Mouse (Mus musculus) neural tube, embryonic 14.5 days (tissue): ENCODE results near the gene Gas7. TPM values are rescaled to one million over a fixed set of nuclear protein-coding genes. Genes with fewer than 3 reads are reported as not detected.

ENCODE experiments used
- ATAC-seq: fragments of 200-750 bp; cut with Nextera tagmentation; 2 replicates; pipeline ENCODE4 v1.8.0; 2017; ENCODE audit warnings: low read depth, mild to moderate bottlenecking, moderate TSS enrichment, moderate library complexity
- H3K27ac ChIP-seq: fragments of 300-500 bp; sonication (generic); 2 replicates; pipeline ENCODE4 v1.5.1; 2014; ENCODE audit warnings: low read depth, mild to moderate bottlenecking, control low read depth, low read length, moderate library complexity, mixed read lengths
- H3K27me3 ChIP-seq: fragments of 300-500 bp; sonication (generic); 2 replicates; pipeline ENCODE4 v1.6.1; 2014; ENCODE audit warnings: low read length; ENCODE audit not compliant: control insufficient read depth, insufficient read depth
- H3K36me3 ChIP-seq: fragments of 300-500 bp; sonication (generic); 2 replicates; pipeline ENCODE4 v1.6.1; 2014; ENCODE audit warnings: low read length, mixed read lengths; ENCODE audit not compliant: control insufficient read depth, insufficient read depth
- H3K4me1 ChIP-seq: fragments of 300-500 bp; sonication (generic); 2 replicates; pipeline ENCODE4 v1.6.1; 2014; ENCODE audit warnings: low read length; ENCODE audit not compliant: control insufficient read depth, insufficient read depth
- H3K4me2 ChIP-seq: fragments of 300-500 bp; sonication (generic); 2 replicates; pipeline ENCODE4 v1.6.1; 2014; ENCODE audit warnings: mild to moderate bottlenecking, low read depth, low read length, control low read depth
- H3K4me3 ChIP-seq: fragments of 300-500 bp; sonication (generic); 2 replicates; pipeline ENCODE4 v1.5.1; 2014; ENCODE audit warnings: low read depth, low read length, control low read depth, mixed read lengths
- H3K9ac ChIP-seq: fragments of 300-500 bp; sonication (generic); replicated peaks from 2 replicates; pipeline ENCODE4 v1.6.1; 2014; ENCODE audit warnings: low read depth, mild to moderate bottlenecking, control low read depth, low read length, mixed read lengths
- H3K9me3 ChIP-seq: fragments of 300-500 bp; sonication (generic); 2 replicates; pipeline ENCODE4 v1.6.1; 2016; ENCODE audit warnings: low read length; ENCODE audit not compliant: control insufficient read depth
- WGBS: fragments of 180-500 bp; shearing (Covaris S2); extraction: QIAGEN DNeasy Blood & Tissue Kit; methylation state at CpG from one replicate; pipeline ENCODE4 v1.1.7; 2014; 5-methylcytosine and 5-hydroxymethylcytosine counted together
- polyA plus RNA-seq: library from polyadenylated mRNA; unstranded; fragments of >200 nt; fragmentation: Nextera tagmentation; extraction: Ambion mirVana; gene quantifications from 2 replicates; pipeline ENCODE4 v1.2.1, GENCODE M21; 2014

Gas7 gene
- polyA plus RNA-seq, 1 experiment from 2014 or later: 22.1 TPM

DNA sequence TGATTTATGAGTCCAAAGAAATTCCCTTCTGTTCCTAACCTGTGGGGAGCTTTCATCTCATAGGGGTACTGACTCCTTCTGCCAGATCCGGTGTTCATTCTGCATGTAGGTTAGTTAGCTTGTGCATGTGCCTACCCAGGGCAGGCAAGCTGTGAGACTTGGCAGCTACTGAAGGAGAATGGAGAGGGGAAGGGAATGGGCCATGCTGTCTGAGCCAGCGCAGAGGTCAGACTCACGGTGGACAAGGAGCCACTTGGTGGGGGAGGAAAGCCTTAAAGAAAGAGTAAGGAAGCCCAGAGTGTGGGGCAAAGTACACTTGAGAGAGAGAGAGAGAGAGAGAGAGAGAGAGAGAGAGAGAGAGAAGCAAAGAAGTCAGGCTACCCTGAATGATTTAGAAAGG, 101.1 kb downstream of the Gas7 start:
- no peak for ATAC-seq
- H3K4me3 ChIP-seq: no peak overlapping the region
- 72% methylated on average over 3 of the region's 3 CpGs for WGBS

DNA sequence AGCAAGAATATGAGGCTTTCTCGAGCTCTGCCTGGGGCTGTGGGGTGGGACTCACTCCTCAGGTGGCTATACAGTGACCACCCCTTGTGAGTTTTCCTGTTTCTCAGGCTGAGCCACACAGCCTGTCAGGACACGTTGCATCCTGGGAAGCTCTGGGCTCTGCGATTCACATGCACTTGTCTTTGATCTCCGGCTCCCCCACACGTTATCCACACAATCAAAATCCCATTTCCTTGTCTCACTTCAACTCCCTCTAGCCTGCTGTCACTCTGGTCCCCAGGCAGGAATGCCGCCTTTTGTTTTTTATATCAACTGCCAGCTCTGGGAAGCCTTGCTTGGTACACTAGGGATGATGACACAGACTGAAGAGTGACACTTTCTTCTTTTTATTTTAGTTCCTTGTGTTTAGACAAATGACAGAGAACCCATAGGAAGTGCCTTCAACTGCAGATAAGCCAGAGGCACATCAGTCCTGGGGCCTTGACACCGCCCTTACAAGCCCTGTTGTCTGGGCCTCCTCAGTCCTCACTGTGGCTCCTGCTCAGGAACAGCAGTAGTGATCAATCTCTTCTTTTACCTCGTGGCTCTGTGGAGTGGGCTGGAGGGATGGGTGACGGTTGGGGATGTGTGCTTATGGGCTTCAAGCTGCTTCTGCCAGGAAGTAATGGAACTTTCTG, 103.7 kb downstream of the Gas7 start:
- no peak overlapping the region for H3K4me3 ChIP-seq
- whole genome bisulfite sequencing: 35% methylated on average over 9 of the region's 9 CpGs
- H3K27me3 ChIP-seq: no peaks in the 10 kb centered on the region
- H3K27ac ChIP-seq: no peak overlapping the region
- no peak overlapping the region for H3K9ac ChIP-seq
- no peaks in the 10 kb centered on the region for H3K36me3 ChIP-seq
- H3K9me3 ChIP-seq: no peaks in the 10 kb centered on the region
- H3K4me1 ChIP-seq: no peaks in the 10 kb centered on the region
- no peak overlapping the region for H3K4me2 ChIP-seq
- ATAC-seq: no peak

More for the DNA sequence above, 101.1 kb downstream of the Gas7 start:
- no peaks in the 10 kb centered on the region for H3K4me1 ChIP-seq
- H3K27me3 ChIP-seq: no peaks in the 10 kb centered on the region
- H3K9ac ChIP-seq: no peak overlapping the region
- no peak overlapping the region for H3K27ac ChIP-seq
- H3K4me2 ChIP-seq: no peak overlapping the region
- H3K9me3 ChIP-seq: no peaks in the 10 kb centered on the region
- no peaks in the 10 kb centered on the region for H3K36me3 ChIP-seq

DNA sequence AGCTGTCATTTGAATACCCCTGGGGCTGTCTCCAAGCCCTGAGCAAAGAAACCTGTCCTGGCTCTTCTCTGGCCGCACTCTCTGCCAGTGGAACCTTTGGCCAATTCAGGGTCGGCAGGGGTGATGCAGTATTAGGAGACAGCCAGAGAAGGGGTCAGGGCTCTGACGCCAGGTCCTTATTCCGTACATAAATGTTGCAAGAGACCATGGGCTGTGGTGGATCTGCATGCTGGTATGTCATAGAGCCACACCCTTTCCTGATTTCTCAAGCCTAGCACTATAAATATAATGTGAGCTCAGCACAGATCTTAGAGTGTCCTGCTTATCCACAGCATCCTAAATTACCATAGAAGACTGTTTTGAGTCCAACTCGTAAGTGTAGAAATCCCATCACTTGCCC, 104.3 kb downstream of the Gas7 start:
- ATAC-seq: no peak
- Histone ChIP-seq H3K36me3 (no peaks in the 10 kb centered on the region), H3K9me3 (no peaks in the 10 kb centered on the region), H3K27me3 (no peaks in the 10 kb centered on the region), H3K9ac (no peak overlapping the region), H3K27ac (no peak overlapping the region), H3K4me2 (no peak overlapping the region), H3K4me3 (no peak overlapping the region), H3K4me1 (no peaks in the 10 kb centered on the region)
- 87% methylated on average over 5 of the region's 5 CpGs for WGBS

DNA sequence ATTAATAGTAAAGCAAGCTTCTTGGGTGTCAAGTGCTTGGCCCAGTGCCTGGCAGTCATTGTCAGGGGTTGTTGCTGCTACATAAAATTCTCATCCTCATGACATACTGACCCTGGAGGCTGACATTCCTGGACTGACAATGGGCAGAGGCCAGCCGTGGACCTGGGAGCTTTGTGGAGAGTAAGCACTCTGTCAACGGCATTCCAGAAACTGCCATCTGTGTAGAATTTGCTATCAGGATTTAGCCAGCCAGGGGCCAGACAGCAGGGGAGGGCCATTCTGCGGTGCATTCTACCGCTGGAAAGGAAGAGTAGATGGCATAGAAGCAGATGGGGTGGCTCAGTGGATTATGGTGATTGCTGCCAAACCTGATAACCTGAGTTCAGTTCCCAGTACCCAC, 106.4 kb downstream of the Gas7 start:
- no peak for ATAC-seq
- Histone ChIP-seq H3K4me2 (no peak overlapping the region), H3K9me3 (no peaks in the 10 kb centered on the region), H3K27ac (no peak overlapping the region), H3K27me3 (no peaks in the 10 kb centered on the region), H3K4me1 (no peaks in the 10 kb centered on the region), H3K4me3 (no peak overlapping the region), H3K36me3 (no peaks in the 10 kb centered on the region), H3K9ac (no peak overlapping the region)
- WGBS: 69% methylated on average over 4 of the region's 4 CpGs

DNA sequence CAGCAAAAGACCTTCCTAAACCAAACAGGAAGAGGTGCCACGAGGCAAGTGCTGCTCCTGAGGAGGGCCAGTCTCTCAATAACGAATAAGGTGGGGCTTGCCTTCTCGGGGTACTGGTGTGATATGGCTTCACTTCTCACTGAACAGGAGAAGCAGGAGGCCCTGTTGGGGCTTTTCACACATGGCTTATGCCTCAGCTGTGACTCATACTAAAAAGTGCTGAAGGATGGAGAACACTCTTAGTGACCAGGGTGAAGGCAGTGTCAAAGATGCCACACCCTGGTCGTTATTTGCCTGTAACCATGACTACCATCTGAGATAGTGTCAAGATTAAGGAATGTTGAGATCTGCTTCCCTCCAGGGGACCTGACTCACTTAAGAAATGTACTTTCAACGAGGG, 107.9 kb downstream of the Gas7 start:
- Histone ChIP-seq H3K4me1 (no peaks in the 10 kb centered on the region), H3K9ac (no peak overlapping the region), H3K4me3 (no peak overlapping the region), H3K4me2 (no peak overlapping the region), H3K36me3 (no peaks in the 10 kb centered on the region), H3K27me3 (no peaks in the 10 kb centered on the region), H3K9me3 (no peaks in the 10 kb centered on the region), H3K27ac (no peak overlapping the region)
- 65% methylated on average over 5 of the region's 5 CpGs for WGBS
- ATAC-seq: no peak

DNA sequence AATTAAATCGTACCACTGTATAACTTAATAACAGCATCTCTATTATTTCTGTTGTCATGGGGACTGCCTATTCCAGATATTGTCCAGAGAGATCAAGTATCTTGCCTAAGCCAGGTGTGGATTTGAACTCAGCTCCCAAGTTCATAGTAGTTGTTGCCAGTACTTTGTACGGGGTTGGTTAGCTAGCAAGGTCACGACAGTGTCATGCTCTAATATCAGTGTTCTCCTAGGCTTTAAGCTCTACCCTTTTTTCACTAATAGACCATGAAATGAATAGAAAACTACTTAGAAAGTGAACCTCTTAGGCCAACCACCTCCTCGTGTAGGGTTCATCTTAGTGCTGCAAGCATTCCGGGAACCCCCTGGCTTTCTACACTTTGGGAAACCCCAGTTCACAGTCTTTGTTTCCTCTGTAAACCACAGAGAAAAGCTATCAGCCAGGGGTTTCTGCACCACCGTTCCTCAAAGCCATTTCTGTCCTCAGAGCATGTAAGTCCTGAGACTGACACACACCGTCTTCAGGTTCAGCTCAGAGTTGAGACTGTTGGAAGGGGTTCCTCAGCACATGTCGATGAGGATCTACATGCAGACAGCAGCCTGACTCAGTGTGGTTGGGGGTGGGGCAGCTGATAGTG, 108.9 kb downstream of the Gas7 start:
- no peak for ATAC-seq
- no peaks in the 10 kb centered on the region for H3K4me1 ChIP-seq
- no peak overlapping the region for H3K9ac ChIP-seq
- no peak overlapping the region for H3K27ac ChIP-seq
- 88% methylated on average over 8 of the region's 8 CpGs for WGBS
- H3K9me3 ChIP-seq: no peaks in the 10 kb centered on the region
- H3K4me3 ChIP-seq: no peak overlapping the region
- no peaks in the 10 kb centered on the region for H3K27me3 ChIP-seq
- no peak overlapping the region for H3K4me2 ChIP-seq
- H3K36me3 ChIP-seq: no peaks in the 10 kb centered on the region

DNA sequence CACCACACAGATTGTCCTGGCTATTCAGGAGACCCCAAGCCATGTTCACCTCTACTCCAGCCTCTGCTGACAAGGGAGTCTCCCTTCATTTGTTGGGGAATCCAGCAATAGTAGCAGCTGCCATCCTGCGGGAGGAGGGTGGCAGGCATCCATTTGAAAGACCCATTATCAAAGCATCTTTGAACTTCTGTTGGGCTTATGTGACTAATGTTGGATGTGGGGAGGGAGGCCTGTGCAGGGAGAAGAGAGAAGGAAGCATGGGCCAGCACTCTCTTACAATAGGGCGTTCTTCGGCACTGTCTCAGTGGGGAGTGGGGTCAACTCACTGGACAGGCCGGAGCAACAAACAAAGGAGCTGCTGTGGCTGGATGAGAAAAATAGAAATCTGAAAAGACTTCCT, 110.3 kb downstream of the Gas7 start:
- ATAC-seq: no peak
- no peaks in the 10 kb centered on the region for H3K27me3 ChIP-seq
- H3K36me3 ChIP-seq: no peaks in the 10 kb centered on the region
- no peak overlapping the region for H3K4me3 ChIP-seq
- 31% methylated on average over 4 of the region's 4 CpGs for WGBS
- no peaks in the 10 kb centered on the region for H3K4me1 ChIP-seq
- H3K4me2 ChIP-seq: no peak overlapping the region
- no peaks in the 10 kb centered on the region for H3K9me3 ChIP-seq
- no peak overlapping the region for H3K9ac ChIP-seq
- no peak overlapping the region for H3K27ac ChIP-seq

DNA sequence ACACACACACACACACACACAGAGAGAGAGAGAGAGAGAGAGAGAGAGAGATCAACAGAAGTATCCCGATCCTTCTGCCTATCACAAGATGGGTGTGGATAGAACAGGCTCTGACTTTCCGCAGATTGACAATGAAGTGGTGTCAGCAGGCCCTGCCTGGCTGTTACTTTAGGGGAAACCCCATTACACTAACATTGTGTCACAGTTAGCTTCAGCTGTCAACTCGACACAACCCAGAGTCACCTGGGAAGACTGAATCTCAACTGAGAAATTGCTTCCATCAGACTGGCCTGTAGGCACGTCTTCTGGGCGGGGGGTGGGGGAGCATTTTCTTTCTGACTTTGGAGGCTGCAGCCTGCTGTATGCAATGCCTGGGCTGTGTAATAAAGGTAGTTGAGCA, 111.5 kb downstream of the Gas7 start:
- Histone ChIP-seq H3K4me1 (0 out of 2 replicates have a peak, but pooled peaks cover 3% of the 10 kb centered on the region), H3K27me3 (no peaks in the 10 kb centered on the region), H3K4me2 (no peak overlapping the region), H3K27ac (no peak overlapping the region), H3K36me3 (no peaks in the 10 kb centered on the region), H3K4me3 (no peak overlapping the region), H3K9ac (no peak overlapping the region), H3K9me3 (no peaks in the 10 kb centered on the region)
- no peak for ATAC-seq
- 79% methylated on average over 5 of the region's 5 CpGs for WGBS

DNA sequence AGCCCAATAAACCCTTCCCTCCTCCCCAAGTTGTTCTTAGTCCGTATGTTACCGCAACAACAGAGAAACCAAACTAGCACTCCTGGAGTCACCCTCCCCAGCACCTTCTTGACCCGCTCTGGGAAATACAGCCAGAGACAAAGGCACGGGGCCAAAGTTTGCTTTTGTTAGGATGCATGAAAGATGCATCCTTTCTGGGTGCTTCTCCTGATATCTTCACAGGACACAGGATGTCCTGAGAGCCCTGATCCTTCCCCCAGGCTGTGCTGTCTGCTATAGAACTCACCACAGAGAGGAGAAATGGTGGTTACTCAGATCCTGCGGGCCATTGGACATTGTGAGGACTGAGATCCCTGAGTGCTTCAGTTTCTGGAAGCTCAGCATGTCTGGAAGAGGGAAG, 111.9 kb downstream of the Gas7 start:
- H3K9ac ChIP-seq: no peak overlapping the region
- WGBS: 74% methylated on average over 5 of the region's 5 CpGs
- no peak overlapping the region for H3K4me2 ChIP-seq
- no peaks in the 10 kb centered on the region for H3K9me3 ChIP-seq
- H3K36me3 ChIP-seq: no peaks in the 10 kb centered on the region
- 0 out of 2 replicates have a peak, but pooled peaks cover 3% of the 10 kb centered on the region for H3K4me1 ChIP-seq
- no peak overlapping the region for H3K27ac ChIP-seq
- no peak overlapping the region for H3K4me3 ChIP-seq
- H3K27me3 ChIP-seq: no peaks in the 10 kb centered on the region
- ATAC-seq: no peak
